Mouse (Mus musculus) MEL (cell line): ENCODE measurements around the gene S100a13. TPM values are rescaled to one million over a fixed set of nuclear protein-coding genes. Genes with fewer than 3 reads are reported as not detected.

Experiments used
- DNase-seq: peaks from one replicate; pipeline ENCODE4 v3.0.0; 2011; ENCODE audit warnings: low read depth, low spot score
- H3K27ac ChIP-seq: 2 replicates; pipeline ENCODE4 v1.5.1; 2012; ENCODE audit warnings: low read depth, mild to moderate bottlenecking, control low read depth, low read length, moderate library complexity; ENCODE audit not compliant: control insufficient read depth
- H3K27me3 ChIP-seq, 2 experiments: fragments of 150-350 bp in 1 of 2; sonication (generic) in 1 of 2; 2 replicates each; pipeline ENCODE4 v1.6.1; 2012; ENCODE audit warnings: low read length in 2 of 2, mild to moderate bottlenecking in 2 of 2, improper control_type of control experiment in 1 of 2, moderate library complexity in 1 of 2; ENCODE audit not compliant: insufficient read depth in 2 of 2, control insufficient read depth in 1 of 2
- H3K36me3 ChIP-seq, 2 experiments: 2 replicates each; pipeline ENCODE4 v1.6.1; 2012 to 2014; ENCODE audit warnings: low read length in 2 of 2, improper control_type of control experiment in 1 of 2, inconsistent platforms in 1 of 2, mild to moderate bottlenecking in 1 of 2; ENCODE audit not compliant: insufficient read depth in 2 of 2, control insufficient read depth in 1 of 2
- H3K4me1 ChIP-seq, 2 experiments: fragments of 150-350 bp in 1 of 2; sonication (generic) in 1 of 2; 2 replicates each; pipeline ENCODE4 v1.6.1; 2012; ENCODE audit warnings: low read length in 2 of 2, improper control_type of control experiment in 1 of 2, mild to moderate bottlenecking in 1 of 2; ENCODE audit not compliant: insufficient read depth in 2 of 2, control insufficient read depth in 1 of 2
- H3K4me3 ChIP-seq, 2 experiments: fragments of 150-350 bp in 1 of 2; sonication (generic) in 1 of 2; 2 replicates each; pipeline ENCODE4 v1.5.1; 2012; ENCODE audit warnings: low read depth in 2 of 2, low read length in 2 of 2, mild to moderate bottlenecking in 2 of 2, moderate library complexity in 2 of 2, control low read depth in 1 of 2, improper control_type of control experiment in 1 of 2; ENCODE audit not compliant: control insufficient read depth in 1 of 2, insufficient read depth in 1 of 2
- H3K79me2 ChIP-seq: 2 replicates; pipeline ENCODE4 v1.6.1; 2012; ENCODE audit warnings: mild to moderate bottlenecking, low read length, moderate library complexity; ENCODE audit not compliant: control insufficient read depth, poor library complexity, insufficient read depth
- H3K9ac ChIP-seq: 2 replicates; pipeline ENCODE4 v1.6.1; 2012; ENCODE audit warnings: low read depth, mild to moderate bottlenecking, control low read depth, low read length, moderate library complexity; ENCODE audit not compliant: control insufficient read depth, poor library complexity, severe bottlenecking
- H3K9me3 ChIP-seq: fragments of 150-350 bp; sonication (generic); replicated peaks from 2 replicates; pipeline ENCODE4 v1.6.1; 2012; ENCODE audit warnings: mild to moderate bottlenecking, low read length, improper control_type of control experiment, moderate library complexity; ENCODE audit not compliant: insufficient read depth
- BHLHE40 ChIP-seq: IDR thresholded peaks from 2 replicates; pipeline ENCODE4 v1.6.1; 2012; ENCODE audit warnings: low read depth, mild to moderate bottlenecking, inconsistent platforms, low read length, improper control_type of control experiment, borderline replicate concordance
- CHD1 ChIP-seq: IDR thresholded peaks from 2 replicates; pipeline ENCODE4 v1.6.1; 2012; ENCODE audit warnings: low read depth, mild to moderate bottlenecking, inconsistent platforms, low read length, improper control_type of control experiment
- CHD2 ChIP-seq: IDR thresholded peaks from 2 replicates; pipeline ENCODE4 v1.6.1; 2011; ENCODE audit warnings: low read length, improper control_type of control experiment
- CTCF ChIP-seq, 3 experiments: IDR thresholded peaks in 2 of 3; conservative IDR thresholded peaks in 1 of 3; 2 replicates each; pipeline ENCODE4 v1.5.1; 2011 to 2012; ENCODE audit warnings: low read length in 3 of 3, low read depth in 2 of 3, mild to moderate bottlenecking in 2 of 3, improper control_type of control experiment in 1 of 3, inconsistent platforms in 1 of 3, mixed read lengths in 1 of 3, moderate library complexity in 1 of 3; ENCODE audit not compliant: control insufficient read depth in 1 of 3, insufficient read depth in 1 of 3, poor library complexity in 1 of 3, severe bottlenecking in 1 of 3
- E2F4 ChIP-seq: IDR thresholded peaks from 2 replicates; pipeline ENCODE4 v1.6.1; 2011; ENCODE audit warnings: low read depth, low read length, improper control_type of control experiment, borderline replicate concordance
- ETS1 ChIP-seq: IDR thresholded peaks from 2 replicates; pipeline ENCODE4 v1.6.1; 2012; ENCODE audit warnings: low read depth, mild to moderate bottlenecking, inconsistent platforms, low read length, improper control_type of control experiment, moderate library complexity
- GATA1 ChIP-seq: IDR thresholded peaks from 2 replicates; pipeline ENCODE4 v1.6.1; 2011; ENCODE audit warnings: low read depth, low read length, improper control_type of control experiment
- HCFC1 ChIP-seq: IDR thresholded peaks from 2 replicates; pipeline ENCODE4 v1.6.1; 2012; ENCODE audit warnings: low read depth, mild to moderate bottlenecking, inconsistent platforms, low read length, improper control_type of control experiment, moderate library complexity
- JUND ChIP-seq: IDR thresholded peaks from 2 replicates; pipeline ENCODE4 v1.6.1; 2011; ENCODE audit warnings: low read depth, mild to moderate bottlenecking, improper control_type of control experiment, low read length
- KAT2A ChIP-seq: conservative IDR thresholded peaks from 2 replicates; pipeline ENCODE4 v1.6.1; 2012; ENCODE audit warnings: low read depth, low read length, improper control_type of control experiment, inconsistent platforms
- MAFK ChIP-seq: IDR thresholded peaks from 2 replicates; pipeline ENCODE4 v1.6.1; 2011; ENCODE audit warnings: low read depth, mild to moderate bottlenecking, low read length, improper control_type of control experiment, borderline replicate concordance
- MAX ChIP-seq: IDR thresholded peaks from 2 replicates; pipeline ENCODE4 v1.6.1; 2011; ENCODE audit warnings: low read length, improper control_type of control experiment
- MAZ ChIP-seq: IDR thresholded peaks from 2 replicates; pipeline ENCODE4 v1.6.1; 2012; ENCODE audit warnings: low read depth, mild to moderate bottlenecking, inconsistent platforms, low read length, improper control_type of control experiment
- MEF2A ChIP-seq: IDR thresholded peaks from 2 replicates; pipeline ENCODE4 v1.6.1; 2014; ENCODE audit warnings: low read depth, mild to moderate bottlenecking, inconsistent platforms, low read length, improper control_type of control experiment; ENCODE audit not compliant: poor library complexity, insufficient replicate concordance, severe bottlenecking; ENCODE audit errors: extremely low read depth
- MXI1 ChIP-seq: IDR thresholded peaks from 2 replicates; pipeline ENCODE4 v1.6.1; 2011; ENCODE audit warnings: mild to moderate bottlenecking, low read depth, low read length, improper control_type of control experiment
- MYB ChIP-seq: IDR thresholded peaks from 2 replicates; pipeline ENCODE4 v1.6.1; 2011; ENCODE audit warnings: mild to moderate bottlenecking, low read depth, low read length, improper control_type of control experiment
- MYC ChIP-seq: IDR thresholded peaks from 2 replicates; pipeline ENCODE4 v1.6.1; 2011; ENCODE audit warnings: low read depth, mild to moderate bottlenecking, low read length, improper control_type of control experiment, moderate library complexity
- NELFE ChIP-seq: IDR thresholded peaks from 2 replicates; pipeline ENCODE4 v1.6.1; 2011; ENCODE audit warnings: low read depth, low read length, improper control_type of control experiment
- NRF1 ChIP-seq: IDR thresholded peaks from 2 replicates; pipeline ENCODE4 v1.6.1; 2014; ENCODE audit warnings: low read depth, mild to moderate bottlenecking, inconsistent platforms, low read length, improper control_type of control experiment, moderate library complexity; ENCODE audit not compliant: poor library complexity, insufficient read depth, severe bottlenecking
- POLR2A ChIP-seq, 2 experiments: IDR thresholded peaks; 2 replicates each; pipeline ENCODE4 v1.6.1; 2011 to 2012; ENCODE audit warnings: low read length in 2 of 2, mild to moderate bottlenecking in 2 of 2, control low read depth in 1 of 2, improper control_type of control experiment in 1 of 2, low read depth in 1 of 2, moderate library complexity in 1 of 2; ENCODE audit not compliant: control insufficient read depth in 1 of 2, insufficient read depth in 1 of 2, poor library complexity in 1 of 2
- POLR2AphosphoS2 ChIP-seq: IDR thresholded peaks from 2 replicates; pipeline ENCODE4 v1.6.1; 2011; ENCODE audit warnings: low read length, improper control_type of control experiment
- POLR2AphosphoS5 ChIP-seq: IDR thresholded peaks from 2 replicates; pipeline ENCODE4 v1.6.1; 2012; ENCODE audit warnings: low read depth, borderline replicate concordance, mild to moderate bottlenecking, inconsistent platforms, low read length, moderate library complexity, mixed read lengths
- RAD21 ChIP-seq: IDR thresholded peaks from 2 replicates; pipeline ENCODE4 v1.6.1; 2011; ENCODE audit warnings: mild to moderate bottlenecking, low read depth, low read length, improper control_type of control experiment
- RCOR1 ChIP-seq: IDR thresholded peaks from 2 replicates; pipeline ENCODE4 v1.6.1; 2012; ENCODE audit warnings: low read depth, mild to moderate bottlenecking, inconsistent platforms, low read length, improper control_type of control experiment
- SMC3 ChIP-seq: IDR thresholded peaks from 2 replicates; pipeline ENCODE4 v1.6.1; 2011; ENCODE audit warnings: low read depth, low read length, improper control_type of control experiment
- TAL1 ChIP-seq: IDR thresholded peaks from 2 replicates; pipeline ENCODE4 v1.6.1; 2012; ENCODE audit warnings: mild to moderate bottlenecking, inconsistent platforms, low read length, moderate library complexity, mixed read lengths
- TBP ChIP-seq: IDR thresholded peaks from 2 replicates; pipeline ENCODE4 v1.8.0; 2011; ENCODE audit warnings: low read depth, low read length, improper control_type of control experiment
- TCF12 ChIP-seq: IDR thresholded peaks from 2 replicates; pipeline ENCODE4 v1.6.1; 2014; ENCODE audit warnings: low read depth, mild to moderate bottlenecking, inconsistent platforms, low read length, improper control_type of control experiment, moderate library complexity
- UBTF ChIP-seq: IDR thresholded peaks from 2 replicates; pipeline ENCODE4 v1.6.1; 2012; ENCODE audit warnings: low read depth, mild to moderate bottlenecking, inconsistent platforms, low read length, improper control_type of control experiment, moderate library complexity, borderline replicate concordance; ENCODE audit not compliant: insufficient read depth
- USF2 ChIP-seq, 2 experiments: IDR thresholded peaks; 2 replicates each; pipeline ENCODE4 v1.6.1; 2011 to 2012; ENCODE audit warnings: improper control_type of control experiment in 2 of 2, low read length in 2 of 2, borderline replicate concordance in 1 of 2, inconsistent platforms in 1 of 2, low read depth in 1 of 2, mild to moderate bottlenecking in 1 of 2; ENCODE audit not compliant: insufficient read depth in 1 of 2
- ZC3H11A ChIP-seq: IDR thresholded peaks from 2 replicates; pipeline ENCODE4 v1.6.1; 2012; ENCODE audit warnings: low read depth, mild to moderate bottlenecking, inconsistent platforms, low read length, improper control_type of control experiment
- ZKSCAN1 ChIP-seq: IDR thresholded peaks from 2 replicates; pipeline ENCODE4 v1.6.1; 2012; ENCODE audit warnings: low read depth, mild to moderate bottlenecking, inconsistent platforms, low read length, improper control_type of control experiment, moderate library complexity
- ZMIZ1 ChIP-seq: IDR thresholded peaks from 2 replicates; pipeline ENCODE4 v1.6.1; 2012; ENCODE audit warnings: low read depth, mild to moderate bottlenecking, inconsistent platforms, low read length, improper control_type of control experiment, moderate library complexity
- ZNF384 ChIP-seq: IDR thresholded peaks from 2 replicates; pipeline ENCODE4 v1.6.1; 2012; ENCODE audit warnings: low read depth, mild to moderate bottlenecking, inconsistent platforms, low read length, improper control_type of control experiment
- polyA plus RNA-seq, 2 experiments: library from polyadenylated mRNA; stranded (reverse) in 1 of 2; unstranded in 1 of 2; fragments of >175 nt in 1 of 2; fragments of >200 nt in 1 of 2; gene quantifications; 2 replicates each; pipeline versions ENCODE4 v1.2.1 to v1.2.4; 2012; ENCODE audit warnings: low replicate concordance in 2 of 2, low read depth in 1 of 2; ENCODE audit not compliant: insufficient read length in 2 of 2, insufficient read depth in 1 of 2, missing spikeins in 1 of 2
- total RNA-seq: library from RNA; depleted of rRNA; stranded (reverse); fragments of 300-350 nt; gene quantifications from 2 replicates; pipeline ENCODE4 v1.2.3, GENCODE M21; 2012

Gene S100a13
- total and polyA plus RNA-seq, 3 experiments, result 22.0 to 29.9 TPM; not detected in 1

- TF ChIP-seq POLR2A (IDR thresholded peaks at IDR 0.05; ENCODE audit: control insufficient read depth in 1 of 2, insufficient read depth in 1 of 2, low read depth in 1 of 2, low read length in 2 of 2, poor library complexity in 1 of 2) (peak; percentile 94 to 97), UBTF (no peak), RAD21 (no peak), TBP (peak; percentile 69), KAT2A (peak; percentile 86), E2F4 (no peak), ZMIZ1 (peak; percentile 90), CHD1 (no peak), HCFC1 (peak; percentile 95), JUND (no peak)
- TF ChIP-seq, all 39 proteins: peak for 21
Observed at GRCm38 (mm10) chr3:90490696-90491256, 23.5 kb upstream of the S100a13 start, which contains the start of gene Snapin (continued).

- peak; percentile 89 for DNase-seq
- H3K9me3 ChIP-seq, result no peaks in the 10 kb centered on the region
- H3K4me3 ChIP-seq, result peak overlapping the region; percentile 3 to 70; a peak in 2 of 4 replicates
- peak overlapping the region; percentile 42 for H3K9ac ChIP-seq
- H3K27me3 ChIP-seq, result no peaks in the 10 kb centered on the region
- peaks cover 4% of the 10 kb centered on the region for H3K79me2 ChIP-seq
- peaks cover 3 to 11% of the 10 kb centered on the region in 2 experiments; a peak in 2 of 4 replicates for H3K4me1 ChIP-seq
- H3K27ac ChIP-seq, result peak overlapping the region; percentile 32
- H3K36me3 ChIP-seq, result peaks cover 7 to 11% of the 10 kb centered on the region in 2 experiments
- peak in 2 of 3 experiments; percentile 53 to 79 for TF ChIP-seq CTCF (IDR thresholded peaks at IDR 0.05 in 2 of 3, conservative IDR thresholded peaks at IDR 0.05 in 1 of 3; ENCODE audit: control insufficient read depth in 1 of 3, insufficient read depth in 1 of 3, low read depth in 2 of 3, low read length in 3 of 3, poor library complexity in 1 of 3, severe bottlenecking in 1 of 3)
- peak; percentile 69 for TF ChIP-seq SMC3
- TF ChIP-seq BHLHE40, result no peak
- TF ChIP-seq MAX, result peak; percentile 76
- no peak for TF ChIP-seq CHD2
- TF ChIP-seq POLR2AphosphoS5, result no peak
- TF ChIP-seq E2F4, result no peak
- TF ChIP-seq MYB, result no peak
- peak; percentile 7; the same call in 1 of the 2 replicates for TF ChIP-seq TBP
- TF ChIP-seq ETS1, result peak; percentile 67
- TF ChIP-seq NELFE, result no peak
- no peak for TF ChIP-seq POLR2AphosphoS2
- TF ChIP-seq GATA1, result no peak
- 0 out of 2 replicates have a peak, but pooled peaks have one; percentile 6 for TF ChIP-seq RCOR1
- 0 out of 2 replicates have a peak, but pooled peaks have one; percentile 15 for TF ChIP-seq ZC3H11A
- TF ChIP-seq ZNF384, result peak; percentile 86
- peak; percentile 87 for TF ChIP-seq MXI1
- no peak for TF ChIP-seq USF2 (IDR thresholded peaks at IDR 0.05; ENCODE audit: borderline replicate concordance in 1 of 2, insufficient read depth in 1 of 2, low read depth in 1 of 2, low read length in 2 of 2)
- peak; percentile 96 for TF ChIP-seq MYC
- no peak for TF ChIP-seq TCF12
- no peak for TF ChIP-seq MEF2A
- no peak for TF ChIP-seq ZMIZ1
- peak; percentile 30 for TF ChIP-seq RAD21
- TF ChIP-seq MAZ, result no peak
- no peak for TF ChIP-seq ZKSCAN1
- no peak for TF ChIP-seq TAL1
- TF ChIP-seq MAFK, result no peak
- TF ChIP-seq NRF1, result no peak
- no peak for TF ChIP-seq UBTF
Observed at GRCm38 (mm10) chr3:90491350-90491749, 22.9 kb upstream of the S100a13 start.
